Mouse (Mus musculus) cerebellum, adult 2 months (tissue): ENCODE measurements around the gene Gm20826.
"Not testable (repeated sequence)": the region's sequence is repeated elsewhere in the genome, so short reads cannot be mapped to it uniquely, and the experiment has no call there.

Source experiments
- CTCF ChIP-seq: fragments of 200-500 bp; IDR thresholded peaks from 2 replicates; pipeline ENCODE4 v1.5.1; 2011; ENCODE audit warnings: low read depth, mild to moderate bottlenecking, control low read depth, low read length, moderate library complexity, borderline replicate concordance; ENCODE audit not compliant: insufficient read depth
- POLR2A ChIP-seq: fragments of 200-500 bp; IDR thresholded peaks from 2 replicates; pipeline ENCODE4 v1.6.1; 2011; ENCODE audit warnings: low read length, control low read depth, borderline replicate concordance; ENCODE audit not compliant: insufficient read depth

DNA sequence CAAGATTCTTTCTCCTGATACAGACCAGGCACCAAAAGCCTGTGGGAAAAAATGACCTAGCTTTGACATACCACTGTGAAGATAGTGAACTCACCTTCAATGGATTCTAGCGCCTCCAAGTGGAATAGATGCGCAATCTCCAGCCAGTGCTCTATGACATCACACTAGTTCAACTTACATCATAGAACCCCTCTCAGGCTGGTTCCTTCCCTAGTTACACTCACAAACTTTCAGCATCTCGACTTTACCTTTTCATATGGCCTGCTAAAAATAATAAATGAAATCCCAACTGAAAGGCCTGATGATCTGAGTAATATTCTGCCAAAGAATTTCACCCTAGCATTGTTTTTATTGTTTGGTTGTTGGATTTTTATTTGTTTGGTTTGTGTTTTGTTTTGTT is at the start of gene Gm20826:
- not testable (repeated sequence) for TF ChIP-seq CTCF, POLR2A
